Comparison of ENCODE assay signal across 9 mouse cellular contexts in genomic region chr17:15423080-15423765, GRCm38 (mm10). TPM values are rescaled to one million over a fixed set of nuclear protein-coding genes. Genes with fewer than 3 reads are reported as not detected.
A peak's percentile ranks its signal among the peaks of the same experiment; 100 is the strongest.
DNase-seq lines count a peak whose midpoint lies in the region; ATAC-seq and TF ChIP-seq lines count a peak whose summit lies in the region.
"Had no signal": no experiment of that assay in that cellular context is flagged by ENCODE, and none has a peak within 500 bp of the region (broad histone marks: within the 10 kb centered on the region; RNA-seq: fewer than 3 reads in every experiment).

No protein-coding gene starts in this region.

- peaks cover 30% of the 10 kb centered on the region for H3K36me3 ChIP-seq in liver, adult 2 months (ENCODE audit: control insufficient read depth, insufficient read depth, low read length)
- H3K36me3 ChIP-seq in liver, embryonic 11.5 days (ENCODE audit: control insufficient read depth, insufficient read depth, low read length): peaks cover 22% of the 10 kb centered on the region
- H3K36me3 ChIP-seq in limb, embryonic 10.5 days: peaks cover 95% of the 10 kb centered on the region
- peaks cover 91% of the 10 kb centered on the region for H3K36me3 ChIP-seq in neural tube, embryonic 15.5 days

- ATAC-seq in liver, embryonic 11.5 days (replicated peaks; ENCODE audit: low FRiP score): no peak
- no peak for ATAC-seq in neural tube, embryonic 15.5 days (ENCODE audit: low FRiP score)
- no peak for ATAC-seq in inflammation-experienced regulatory T-cells, adult 6 months
- ATAC-seq: liver, postnatal 0 days had no signal

- H3K79me2 ChIP-seq in liver, adult 2 months (ENCODE audit: control insufficient read depth, insufficient read depth, low read length): peaks cover 3% of the 10 kb centered on the region; the same call in 1 of the 2 replicates

- peaks cover 5% of the 10 kb centered on the region; the same call in 1 of the 2 replicates for H3K4me1 ChIP-seq in liver, adult 2 months (ENCODE audit: control insufficient read depth, insufficient read depth, low read length)
- no peaks in the 10 kb centered on the region for H3K4me1 ChIP-seq in liver, embryonic 11.5 days (replicated peaks; ENCODE audit: control insufficient read depth, insufficient read depth, low read length)
- H3K4me1 ChIP-seq in limb, embryonic 10.5 days: no peaks in the 10 kb centered on the region
- no peaks in the 10 kb centered on the region for H3K4me1 ChIP-seq in neural tube, embryonic 15.5 days

- H3K9ac ChIP-seq in liver, adult 2 months (ENCODE audit: low read depth, low read length): peak overlapping the region; percentile 15; the same call in 1 of the 2 replicates
- H3K9ac ChIP-seq in liver, embryonic 11.5 days (ENCODE audit: low read depth, low read length): no peak overlapping the region
- no peak overlapping the region for H3K9ac ChIP-seq in neural tube, embryonic 15.5 days (replicated peaks)
- H3K9ac ChIP-seq: liver, postnatal 0 days had no signal

- H3K4me3 ChIP-seq in liver, adult 2 months (ENCODE audit: insufficient read depth, low read depth, low read length): no peak overlapping the region
- H3K4me3 ChIP-seq in liver, embryonic 11.5 days (ENCODE audit: low read depth, low read length): no peak overlapping the region
- no peak overlapping the region for H3K4me3 ChIP-seq in layer of hippocampus, adult 2 months
- no peak overlapping the region for H3K4me3 ChIP-seq in limb, embryonic 10.5 days
- no peak overlapping the region for H3K4me3 ChIP-seq in neural tube, embryonic 15.5 days (replicated peaks)

- 53% methylated on average over 8 of the region's 8 CpGs for WGBS in liver, adult 2 months
- 71% methylated on average over 8 of the region's 8 CpGs for WGBS in liver, embryonic 11.5 days
- whole genome bisulfite sequencing in limb, embryonic 10.5 days: 65% methylated on average over 8 of the region's 8 CpGs
- 74% methylated on average over 8 of the region's 8 CpGs for WGBS in neural tube, embryonic 15.5 days

- H3K4me2 ChIP-seq in liver, embryonic 11.5 days: no peak overlapping the region
- no peak overlapping the region for H3K4me2 ChIP-seq in neural tube, embryonic 15.5 days

- H3K9me3 ChIP-seq in liver, embryonic 11.5 days (ENCODE audit: control insufficient read depth, low read length): peaks cover 3% of the 10 kb centered on the region; the same call in 1 of the 2 replicates
- no peaks in the 10 kb centered on the region for H3K9me3 ChIP-seq in limb, embryonic 10.5 days (replicated peaks)
- no peaks in the 10 kb centered on the region for H3K9me3 ChIP-seq in neural tube, embryonic 15.5 days (replicated peaks)

- H3K27me3 ChIP-seq in liver, adult 2 months (ENCODE audit: control insufficient read depth, insufficient read depth, low read length): no peaks in the 10 kb centered on the region
- H3K27me3 ChIP-seq in liver, embryonic 11.5 days (replicated peaks; ENCODE audit: control insufficient read depth, insufficient read depth, low read length): no peaks in the 10 kb centered on the region
- no peaks in the 10 kb centered on the region for H3K27me3 ChIP-seq in limb, embryonic 10.5 days (ENCODE audit: low read depth, poor library complexity, severe bottlenecking)
- H3K27me3 ChIP-seq in neural tube, embryonic 15.5 days (replicated peaks): no peaks in the 10 kb centered on the region

- no peak for TF ChIP-seq POLR2A in liver, adult 2 months (IDR thresholded peaks at IDR 0.05; ENCODE audit: extremely low read depth, insufficient read depth, low read length)

- no peak for TF ChIP-seq CTCF in liver, adult 2 months (IDR thresholded peaks at IDR 0.05; ENCODE audit: low read depth, low read length)
- no peak for TF ChIP-seq CTCF in layer of hippocampus, adult 2 months (conservative IDR thresholded peaks at IDR 0.05)

- DNase-seq in liver, adult 2 months (ENCODE audit: extremely low read depth, low read depth, low spot score): peak; percentile 70
- DNase-seq in liver, embryonic 11.5 days (ENCODE audit: low spot score): no peak
- DNase-seq in frontal cortex, postnatal 25 days (ENCODE audit: low spot score in 2 of 2): peak; percentile 41 to 46
- peak; percentile 70 to 81 for DNase-seq in layer of hippocampus, adult 2 months (ENCODE audit: low spot score in 2 of 2)
- peak; percentile 80 to 82 for DNase-seq in right cerebral cortex, adult 2 months (ENCODE audit: low spot score in 2 of 2)
- DNase-seq in limb, embryonic 10.5 days (ENCODE audit: low spot score): no peak
- DNase-seq: liver, postnatal 0 days had no signal

- H3K27ac ChIP-seq in liver, adult 2 months (replicated peaks; ENCODE audit: insufficient read depth, low read depth, low read length): peak overlapping the region; percentile 40; the same call in 1 of the 2 replicates
- no peak overlapping the region for H3K27ac ChIP-seq in liver, embryonic 11.5 days (ENCODE audit: low read depth, low read length)
- peak overlapping the region; percentile 54; the same call in 1 of the 2 replicates for H3K27ac ChIP-seq in layer of hippocampus, adult 2 months
- no peak overlapping the region for H3K27ac ChIP-seq in limb, embryonic 10.5 days
- no peak overlapping the region for H3K27ac ChIP-seq in neural tube, embryonic 15.5 days (replicated peaks)

RNA-seq across cellular contexts. Expression of gene Fam120b, which starts 27.2 kb away (rescaled TPM):
- total RNA-seq in liver, adult 2 months (2014; rRNA removed): 13.3 and 13.4 TPM in 2 replicates
- 4.4 and 5.8 TPM in 2 replicates for polyA plus RNA-seq in liver, adult 2 months (2012; rRNA removed)
- polyA plus RNA-seq in liver, embryonic 11.5 days (2014; fragmentation: Nextera tagmentation; extraction: Ambion mirVana): 13.0 and 15.3 TPM in 2 replicates
- total RNA-seq in layer of hippocampus, adult 2 months (2021): 10 to 100 TPM; 49.0 to 49.2 TPM
- 22.2 and 27.6 TPM in 2 replicates for polyA plus RNA-seq in limb, embryonic 10.5 days (2016; fragmentation: Nextera tagmentation; extraction: Ambion mirVana)
- 43.0 and 44.5 TPM in 2 replicates for polyA plus RNA-seq in neural tube, embryonic 15.5 days (2015; fragmentation: Nextera tagmentation; extraction: Ambion mirVana)
- 10 to 100 TPM; 23.8 to 39.8 (median 32.7) TPM for polyA plus RNA-seq in inflammation-experienced regulatory T-cells, adult 6 months (2017; shearing (Covaris generic))

RNA-seq across cellular contexts. Expression of gene Dll1, which starts 46.6 kb away (rescaled TPM):
- total RNA-seq in liver, adult 2 months (2014; rRNA removed): 4.0 and 4.6 TPM in 2 replicates
- 6.9 and 7.1 TPM in 2 replicates for polyA plus RNA-seq in liver, adult 2 months (2012; rRNA removed)
- 2.2 and 2.3 TPM in 2 replicates for polyA plus RNA-seq in liver, embryonic 11.5 days (2014; fragmentation: Nextera tagmentation; extraction: Ambion mirVana)
- total RNA-seq in layer of hippocampus, adult 2 months (2021): 10 to 100 TPM in 1 of 2 experiments, 1 to 10 TPM in 1; 8.8 to 14.0 TPM
- polyA plus RNA-seq in limb, embryonic 10.5 days (2016; fragmentation: Nextera tagmentation; extraction: Ambion mirVana): 1.8 and 3.0 TPM in 2 replicates
- polyA plus RNA-seq in neural tube, embryonic 15.5 days (2015; fragmentation: Nextera tagmentation; extraction: Ambion mirVana): 11.7 and 14.1 TPM in 2 replicates
- polyA plus RNA-seq in inflammation-experienced regulatory T-cells, adult 6 months (2017; shearing (Covaris generic)): under 1 TPM in 1 of 3 experiments, not detected in 2; 0.35 TPM

Comparison
In these comparisons a context has a peak if more than half of its experiments do, and no peak if none do; other contexts are left out.
1. DNase-seq: peak in liver, adult 2 months (single experiment), frontal cortex, postnatal 25 days (2 of 2), layer of hippocampus, adult 2 months (2 of 2) and right cerebral cortex, adult 2 months (2 of 2); none in liver, embryonic 11.5 days (single experiment) and limb, embryonic 10.5 days (single experiment).
2. H3K27ac ChIP-seq: peak in liver, adult 2 months (single experiment) and layer of hippocampus, adult 2 months (single experiment); none in liver, embryonic 11.5 days (single experiment), limb, embryonic 10.5 days (single experiment) and neural tube, embryonic 15.5 days (single experiment).